Mouse (Mus musculus) heart, embryonic 11.5 days (tissue): ENCODE results near the gene Csta1. TPM values are rescaled to one million over a fixed set of nuclear protein-coding genes. Genes with fewer than 3 reads are reported as not detected.
"Not testable (repeated sequence)": the region's sequence is repeated elsewhere in the genome, so short reads cannot be mapped to it uniquely, and the experiment has no call there.

Source experiments
- ATAC-seq: fragments of 200-750 bp; cut with Nextera tagmentation; replicated peaks from 2 replicates; pipeline ENCODE4 v1.8.0; 2017; ENCODE audit warnings: moderate library complexity; ENCODE audit not compliant: insufficient number of reproducible peaks, low FRiP score, low TSS enrichment
- H3K27ac ChIP-seq: fragments of 300-500 bp; sonication (generic); 2 replicates; pipeline ENCODE4 v1.5.1; 2014; ENCODE audit warnings: mild to moderate bottlenecking, low read depth, low read length
- H3K27me3 ChIP-seq: fragments of 300-500 bp; sonication (generic); 2 replicates; pipeline ENCODE4 v1.6.1; 2014; ENCODE audit warnings: mild to moderate bottlenecking, low read length, mixed read lengths; ENCODE audit not compliant: control insufficient read depth, insufficient read depth
- H3K36me3 ChIP-seq: fragments of 300-500 bp; sonication (generic); 2 replicates; pipeline ENCODE4 v1.6.1; 2014; ENCODE audit warnings: mild to moderate bottlenecking, low read length, moderate library complexity, mixed read lengths; ENCODE audit not compliant: control insufficient read depth, insufficient read depth
- H3K4me1 ChIP-seq: fragments of 300-500 bp; sonication (generic); 2 replicates; pipeline ENCODE4 v1.6.1; 2014; ENCODE audit warnings: low read length; ENCODE audit not compliant: control insufficient read depth, insufficient read depth
- H3K4me2 ChIP-seq: fragments of 300-500 bp; sonication (generic); 2 replicates; pipeline ENCODE4 v1.6.1; 2014; ENCODE audit warnings: mild to moderate bottlenecking, moderate library complexity
- H3K4me3 ChIP-seq: fragments of 300-500 bp; sonication (generic); 2 replicates; pipeline ENCODE4 v1.5.1; 2014; ENCODE audit warnings: low read depth, low read length
- H3K9ac ChIP-seq: fragments of 300-500 bp; sonication (generic); 2 replicates; pipeline ENCODE4 v1.6.1; 2014; ENCODE audit warnings: mild to moderate bottlenecking, low read depth, low read length, moderate library complexity
- H3K9me3 ChIP-seq: fragments of 300-500 bp; sonication (generic); replicated peaks from 2 replicates; pipeline ENCODE4 v1.6.1; 2016; ENCODE audit warnings: low read length; ENCODE audit not compliant: control insufficient read depth
- WGBS: fragments of 180-500 bp; shearing (Covaris S2); extraction: QIAGEN DNeasy Blood & Tissue Kit; methylation state at CpG from one replicate; pipeline ENCODE4 v1.1.7; 2014; ENCODE audit not compliant: insufficient replicate concordance; 5-methylcytosine and 5-hydroxymethylcytosine counted together
- polyA plus RNA-seq: library from polyadenylated mRNA; unstranded; fragments of >200 nt; fragmentation: Nextera tagmentation; extraction: Ambion mirVana; gene quantifications from 2 replicates; pipeline ENCODE4 v1.2.1, GENCODE M21; 2014

Csta1 gene
- not detected in 2 replicates for polyA plus RNA-seq

DNA sequence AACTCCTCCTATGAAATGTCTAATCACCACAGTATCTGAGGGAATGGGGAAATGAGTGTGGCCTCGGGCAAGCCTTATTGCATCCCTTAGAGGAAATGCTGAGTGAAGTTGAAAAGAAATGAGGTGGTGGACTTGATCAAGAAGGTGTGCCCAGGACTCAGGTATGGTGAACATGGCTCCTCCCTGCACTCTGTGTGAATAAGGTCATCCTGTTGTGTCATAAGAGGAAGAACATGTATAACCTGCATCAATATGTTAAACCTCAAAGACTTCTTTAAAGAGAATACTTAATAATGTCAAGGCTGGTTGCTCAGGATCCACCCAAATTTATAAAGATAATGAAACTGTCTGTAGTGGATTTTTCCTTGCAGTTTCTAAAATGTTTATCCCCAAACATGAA, at the start of gene Csta1:
Csta1 (minus strand) TSS at position 101 of the 400 bp plus-strand sequence.
- 63% methylated on average over 1 of the region's 1 CpGs for WGBS
- H3K4me3 ChIP-seq = no peak within 1 kb of the TSS
- no peak for ATAC-seq
- H3K4me1 ChIP-seq = no peaks in the 10 kb centered on the region
- H3K27me3 ChIP-seq = no peaks in the 10 kb centered on the region
- H3K9me3 ChIP-seq = no peaks in the 10 kb centered on the region
- H3K27ac ChIP-seq = no peak within 1 kb of the TSS
- H3K4me2 ChIP-seq = no peak within 1 kb of the TSS
- H3K36me3 ChIP-seq = no peaks in the 10 kb centered on the region
- no peak within 1 kb of the TSS for H3K9ac ChIP-seq

- WGBS = 70% methylated on average over 2 of the region's 2 CpGs
Measured at GRCm38 (mm10) chr16:36179910-36180309, 48.9 kb upstream of the Csta1 start.

DNA sequence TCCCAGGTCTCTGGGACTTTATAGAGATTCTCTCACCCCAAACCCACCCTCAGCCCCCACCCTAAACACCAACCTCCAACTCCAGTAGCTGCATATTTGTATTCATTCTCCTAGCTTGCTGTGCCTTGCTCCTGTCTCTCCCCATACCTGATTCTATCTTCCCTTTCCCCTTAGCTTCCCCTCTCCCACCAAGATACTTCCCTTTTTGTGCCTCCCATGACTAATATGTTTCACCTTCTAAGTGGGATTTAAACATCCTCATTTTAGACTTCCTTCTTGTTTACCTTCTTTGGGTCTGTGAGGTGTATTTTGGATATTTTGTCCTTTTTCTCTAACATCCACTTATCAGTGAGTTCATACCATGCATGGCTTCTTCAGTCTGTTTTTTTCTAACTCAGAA, 45.1 kb upstream of the Csta1 start:
- H3K27ac ChIP-seq = no peak overlapping the region
- no peaks in the 10 kb centered on the region for H3K27me3 ChIP-seq
- H3K4me3 ChIP-seq = no peak overlapping the region
- H3K9ac ChIP-seq = no peak overlapping the region
- ATAC-seq = no peak
- no peaks in the 10 kb centered on the region for H3K36me3 ChIP-seq
- H3K4me1 ChIP-seq = no peaks in the 10 kb centered on the region
- H3K9me3 ChIP-seq = 0 out of 2 replicates have a peak, but pooled peaks cover 2% of the 10 kb centered on the region
- no peak overlapping the region for H3K4me2 ChIP-seq

More at GRCm38 (mm10) chr16:36179910-36180309, 48.9 kb upstream of the Csta1 start:
- H3K4me3 ChIP-seq = no peak overlapping the region
- H3K9ac ChIP-seq = no peak overlapping the region
- no peaks in the 10 kb centered on the region for H3K27me3 ChIP-seq
- 0 out of 2 replicates have a peak, but pooled peaks cover 1% of the 10 kb centered on the region for H3K9me3 ChIP-seq
- H3K4me1 ChIP-seq = no peaks in the 10 kb centered on the region
- H3K27ac ChIP-seq = no peak overlapping the region
- H3K36me3 ChIP-seq = no peaks in the 10 kb centered on the region
- ATAC-seq = no peak
- H3K4me2 ChIP-seq = no peak overlapping the region

- H3K27me3 ChIP-seq, H3K27ac ChIP-seq, ATAC-seq, H3K9ac ChIP-seq, H3K9me3 ChIP-seq, H3K4me1 ChIP-seq, H3K36me3 ChIP-seq, H3K4me2 ChIP-seq, H3K4me3 ChIP-seq: not testable (repeated sequence)
- WGBS = 87% methylated on average over 9 of the region's 10 CpGs
Measured at GRCm38 (mm10) chr16:36167841-36168240, 36.8 kb upstream of the Csta1 start.

GRCm38 (mm10) chr16:36156402-36156975, 25.4 kb upstream of the Csta1 start, which contains the start of gene Stfa2l1:
Stfa2l1 (plus strand) TSS chr16:36156811.
- Histone ChIP-seq H3K4me2 (no peak within 1 kb of the TSS), H3K27me3 (no peaks in the 10 kb centered on the region), H3K9ac (no peak within 1 kb of the TSS), H3K9me3 (no peaks in the 10 kb centered on the region), H3K4me1 (no peaks in the 10 kb centered on the region), H3K4me3 (no peak within 1 kb of the TSS), H3K36me3 (no peaks in the 10 kb centered on the region), H3K27ac (no peak within 1 kb of the TSS)
- no peak for ATAC-seq

GRCm38 (mm10) chr16:36138201-36138600, 7.2 kb upstream of the Csta1 start:
- ATAC-seq = no peak
- WGBS = 72% methylated on average over 2 of the region's 2 CpGs
- Histone ChIP-seq H3K36me3 (no peaks in the 10 kb centered on the region), H3K9ac (no peak overlapping the region), H3K27me3 (no peaks in the 10 kb centered on the region), H3K9me3 (no peaks in the 10 kb centered on the region), H3K4me1 (no peaks in the 10 kb centered on the region), H3K4me2 (no peak overlapping the region), H3K4me3 (no peak overlapping the region), H3K27ac (no peak overlapping the region)

- Histone ChIP-seq H3K4me1 (no peaks in the 10 kb centered on the region), H3K4me2 (no peak overlapping the region)
- ATAC-seq = no peak
Measured at GRCm38 (mm10) chr16:36128092-36128491, 2.9 kb downstream of the Csta1 start.

GRCm38 (mm10) chr16:36115751-36116150, 15.3 kb downstream of the Csta1 start:
- not testable (repeated sequence) for H3K27ac ChIP-seq, H3K4me3 ChIP-seq, H3K9me3 ChIP-seq, H3K9ac ChIP-seq, H3K4me2 ChIP-seq, H3K27me3 ChIP-seq, ATAC-seq, H3K4me1 ChIP-seq, H3K36me3 ChIP-seq
- WGBS = 82% methylated on average over 6 of the region's 6 CpGs

More at GRCm38 (mm10) chr16:36128092-36128491, 2.9 kb downstream of the Csta1 start:
- 87% methylated on average over 7 of the region's 7 CpGs for WGBS
- no peaks in the 10 kb centered on the region for H3K36me3 ChIP-seq
- H3K9me3 ChIP-seq = no peaks in the 10 kb centered on the region
- H3K4me3 ChIP-seq = no peak overlapping the region
- no peak overlapping the region for H3K27ac ChIP-seq
- no peaks in the 10 kb centered on the region for H3K27me3 ChIP-seq
- no peak overlapping the region for H3K9ac ChIP-seq

DNA sequence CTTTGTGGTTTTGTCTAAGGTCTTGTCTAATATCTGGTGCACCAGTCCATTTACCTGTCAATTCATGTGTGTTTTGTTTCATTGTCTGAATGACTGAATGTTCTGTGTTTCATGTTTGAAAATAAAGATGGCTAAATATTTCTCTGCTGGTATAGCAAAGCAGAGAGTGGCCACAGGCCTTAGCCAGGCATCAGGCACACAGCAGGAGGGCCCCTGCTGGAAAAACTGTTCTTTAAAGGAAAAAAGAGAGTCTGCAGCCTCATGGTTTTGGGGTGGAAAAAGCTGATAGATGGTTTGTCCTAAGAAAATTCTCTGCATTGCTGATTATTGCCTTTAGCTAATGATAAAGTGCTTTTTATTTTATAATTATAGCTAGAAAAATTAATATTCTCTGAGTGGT, 19.6 kb downstream of the Csta1 start:
- not testable (repeated sequence) for H3K4me1 ChIP-seq, H3K9me3 ChIP-seq, H3K27me3 ChIP-seq, H3K9ac ChIP-seq, H3K36me3 ChIP-seq, ATAC-seq, H3K4me2 ChIP-seq, H3K27ac ChIP-seq, H3K4me3 ChIP-seq
